Mouse (Mus musculus): ENCODE measurements around the gene Pzp.

The Pzp gene

DNA sequence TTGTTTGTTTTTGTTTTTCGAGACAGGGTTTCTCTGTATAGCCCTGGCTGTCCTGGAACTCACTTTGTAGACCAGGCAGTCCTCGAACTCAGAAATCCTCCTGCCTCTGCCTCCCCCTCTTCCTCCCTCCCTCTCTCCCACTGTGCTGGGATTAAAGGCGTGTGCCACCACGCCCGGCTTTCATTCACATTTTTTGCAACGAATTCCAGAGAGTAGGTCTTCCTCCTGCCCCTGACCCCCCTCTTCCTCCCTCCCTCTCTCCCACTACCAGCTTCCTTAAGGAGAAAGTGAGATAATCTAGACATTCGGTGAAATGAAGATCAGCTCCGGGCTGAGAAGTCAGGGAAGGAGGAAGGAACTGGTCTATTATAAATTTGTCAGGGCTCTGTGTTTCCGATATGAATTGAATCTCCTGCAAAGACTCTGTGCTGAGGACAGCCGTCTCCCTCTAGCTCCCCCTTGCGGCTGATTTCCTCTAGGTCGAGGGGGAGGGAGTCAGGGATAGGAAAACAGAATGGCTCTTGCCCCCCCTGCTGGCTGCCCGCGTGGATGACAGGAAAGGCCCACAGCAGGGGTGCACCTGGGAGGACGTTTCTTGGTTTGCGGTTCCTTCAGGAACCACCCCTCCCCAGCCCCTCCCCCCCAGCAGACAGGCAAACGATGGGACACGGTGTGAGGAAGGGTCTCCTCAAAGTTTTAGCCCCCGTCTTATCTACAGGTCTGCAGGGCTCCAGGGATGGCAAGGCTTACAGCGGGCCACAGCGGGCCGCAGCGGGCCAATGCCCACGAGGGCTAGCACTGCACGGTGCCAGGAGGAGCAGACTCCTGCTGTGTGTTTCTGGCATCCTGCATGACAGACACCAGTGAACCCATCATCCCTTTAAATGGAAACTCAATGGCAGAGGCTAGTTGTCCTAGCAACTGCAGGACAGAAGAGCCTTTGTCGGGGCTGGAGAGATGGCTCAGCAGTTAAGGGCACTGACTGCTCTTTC, 46.8 kb downstream of the Pzp start:
- peak; percentile 100 for DNase-seq

DNA sequence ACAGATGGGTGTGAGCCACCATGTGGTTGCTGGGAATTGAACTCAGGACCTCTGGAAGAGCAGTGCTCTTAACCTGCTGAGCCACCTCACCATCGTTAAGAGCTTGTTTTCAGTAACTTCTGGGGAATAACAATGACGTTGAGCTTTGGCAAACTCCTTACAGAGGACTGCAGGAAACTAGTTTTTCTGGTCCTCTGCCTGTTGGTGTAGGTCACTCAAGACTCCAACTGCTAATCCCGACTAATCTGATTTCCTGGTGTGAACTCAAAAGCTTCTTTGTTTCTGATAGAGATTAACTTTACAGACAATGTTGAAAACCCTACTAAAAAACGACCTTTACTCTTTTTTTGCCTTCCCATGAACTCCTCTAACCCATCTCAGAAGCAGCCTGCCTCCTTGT, 49.0 kb downstream of the Pzp start:
- no peak for DNase-seq

DNA sequence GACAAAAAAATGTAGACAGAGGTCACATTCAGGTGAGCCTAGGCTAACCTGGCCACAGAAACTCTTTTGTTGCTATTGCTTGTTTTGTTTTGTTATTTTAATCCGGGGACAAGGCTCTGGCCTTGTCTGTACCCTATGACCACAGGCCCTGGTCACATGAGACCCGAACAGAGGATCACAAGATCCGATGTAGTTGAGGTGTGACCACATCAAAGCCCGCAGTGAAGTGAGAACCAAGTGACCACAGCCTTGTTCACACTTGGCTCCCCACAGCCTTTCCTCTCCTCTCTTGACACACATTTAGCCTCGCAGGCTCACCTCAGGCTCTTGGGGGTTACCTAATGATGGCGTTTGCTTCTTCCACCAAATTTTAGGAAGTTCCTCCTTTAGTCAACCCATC, 52.4 kb downstream of the Pzp start:
- no peak for DNase-seq

DNA sequence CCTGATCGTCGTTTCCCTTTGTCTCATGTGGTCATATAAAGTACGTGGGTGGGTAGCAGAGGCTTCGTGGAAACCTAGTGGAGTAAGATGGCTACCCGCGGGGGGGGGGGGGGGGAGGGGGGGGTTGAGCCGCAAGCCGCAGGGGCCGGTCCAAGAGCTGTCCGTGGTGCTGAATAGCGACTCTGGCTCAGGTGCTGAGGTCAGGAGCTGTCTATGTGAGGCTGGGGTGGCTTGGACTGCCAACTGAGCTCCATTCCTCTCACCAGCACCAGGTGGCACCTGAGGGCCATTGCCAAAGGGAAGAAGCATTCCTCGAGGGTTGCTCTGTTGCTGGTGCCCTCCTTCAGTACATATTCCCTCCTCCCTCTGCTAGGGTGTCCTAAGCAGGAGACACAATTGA, 57.1 kb downstream of the Pzp start:
- peak; percentile 19 for DNase-seq

DNA sequence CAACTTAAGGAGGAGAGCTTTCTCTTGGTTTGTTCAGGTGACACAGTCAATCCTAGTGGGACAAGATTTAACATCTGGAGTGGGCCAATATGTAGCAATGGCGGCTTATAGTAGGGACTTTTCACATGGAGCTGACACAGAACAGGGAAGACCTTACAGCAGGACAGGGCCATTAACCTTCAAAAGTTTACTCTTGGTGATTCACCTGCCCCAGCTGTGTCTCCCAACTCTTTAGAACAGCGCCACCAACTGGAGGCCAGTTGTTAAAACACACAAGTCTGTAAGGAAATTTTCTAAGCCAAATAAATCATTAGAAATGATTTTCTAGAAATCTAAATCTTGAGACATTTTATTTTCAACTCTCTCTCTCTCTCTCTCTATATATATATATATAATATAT, 59.2 kb downstream of the Pzp start:
- DNase-seq, result peak; percentile 23

DNA sequence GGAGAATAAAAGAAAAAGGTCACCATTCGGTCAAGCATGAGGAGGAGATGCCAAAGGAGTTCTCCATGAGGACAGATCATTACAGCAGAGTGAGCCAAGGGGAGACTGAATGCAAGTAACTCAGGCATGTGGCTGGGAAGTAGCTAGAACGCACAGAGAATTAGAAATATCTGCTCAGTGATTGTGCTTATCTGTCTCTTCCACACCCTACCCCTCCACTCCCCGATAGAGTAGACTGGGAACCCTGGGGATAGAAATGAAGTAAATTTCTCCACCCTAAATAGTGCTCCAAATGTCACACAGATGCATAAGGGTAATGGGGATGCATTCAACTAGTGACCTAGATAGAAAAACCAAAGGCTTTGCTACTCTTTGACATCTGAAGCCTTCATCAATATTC, 60.0 kb downstream of the Pzp start:
- no peak for DNase-seq

DNA sequence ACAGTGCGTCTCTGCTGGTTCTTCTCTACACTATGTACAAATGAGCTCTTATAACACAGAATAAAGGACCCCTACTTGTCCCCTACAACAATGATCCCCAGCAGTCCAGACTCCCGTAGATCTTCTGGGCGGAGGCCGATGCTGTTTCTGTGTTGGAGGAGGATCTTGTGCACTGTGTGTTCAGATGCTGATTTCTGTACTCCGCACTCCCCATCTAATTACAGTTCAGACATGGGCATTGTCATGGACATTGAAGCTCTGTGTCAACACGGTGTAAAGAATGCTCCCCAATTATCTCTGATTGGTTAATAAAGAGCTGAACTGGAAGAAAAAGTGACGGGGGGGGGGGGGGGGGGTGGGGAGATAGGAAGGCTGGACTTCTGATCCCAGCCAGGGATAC, 60.5 kb downstream of the Pzp start:
- no peak for DNase-seq

DNA sequence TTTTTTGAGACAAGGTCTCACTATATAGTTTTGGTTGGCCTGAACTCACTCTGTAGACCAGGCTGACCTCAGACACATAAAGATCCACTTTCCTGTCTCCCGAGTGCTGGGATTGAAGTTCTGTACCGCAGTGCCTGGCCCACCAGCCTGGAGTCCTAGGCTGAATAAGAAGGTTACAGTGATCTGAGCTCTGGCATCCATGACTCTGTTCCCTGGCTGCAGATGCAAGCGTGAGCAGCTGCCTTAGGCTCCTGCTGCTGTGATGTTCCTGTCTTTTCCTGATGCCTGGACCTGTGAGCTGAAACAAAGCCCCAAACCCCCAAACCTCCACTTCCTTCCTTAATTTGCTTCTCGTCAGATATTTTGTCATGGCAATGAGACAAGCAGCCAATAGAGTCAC, 61.5 kb downstream of the Pzp start:
- no peak for DNase-seq

DNA sequence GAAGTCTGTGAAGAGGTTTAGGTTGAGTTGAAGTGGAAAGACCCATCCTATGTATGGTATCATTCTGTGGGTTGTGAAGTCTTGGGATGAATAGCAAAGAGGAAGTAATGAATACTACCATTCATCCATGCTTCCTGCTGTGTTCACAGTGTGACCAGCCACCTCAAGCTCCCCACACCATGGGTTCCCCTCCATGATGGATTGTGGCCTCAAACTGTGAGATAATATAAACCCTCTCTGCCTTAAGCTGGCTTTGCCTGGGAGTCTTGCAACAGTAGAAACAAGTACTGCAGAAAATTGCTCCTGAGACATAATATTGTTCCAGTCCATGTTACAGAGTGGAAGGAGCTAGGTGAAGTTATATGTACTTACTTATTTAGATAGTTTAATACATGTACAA, 64.9 kb downstream of the Pzp start:
- DNase-seq, result no peak

DNA sequence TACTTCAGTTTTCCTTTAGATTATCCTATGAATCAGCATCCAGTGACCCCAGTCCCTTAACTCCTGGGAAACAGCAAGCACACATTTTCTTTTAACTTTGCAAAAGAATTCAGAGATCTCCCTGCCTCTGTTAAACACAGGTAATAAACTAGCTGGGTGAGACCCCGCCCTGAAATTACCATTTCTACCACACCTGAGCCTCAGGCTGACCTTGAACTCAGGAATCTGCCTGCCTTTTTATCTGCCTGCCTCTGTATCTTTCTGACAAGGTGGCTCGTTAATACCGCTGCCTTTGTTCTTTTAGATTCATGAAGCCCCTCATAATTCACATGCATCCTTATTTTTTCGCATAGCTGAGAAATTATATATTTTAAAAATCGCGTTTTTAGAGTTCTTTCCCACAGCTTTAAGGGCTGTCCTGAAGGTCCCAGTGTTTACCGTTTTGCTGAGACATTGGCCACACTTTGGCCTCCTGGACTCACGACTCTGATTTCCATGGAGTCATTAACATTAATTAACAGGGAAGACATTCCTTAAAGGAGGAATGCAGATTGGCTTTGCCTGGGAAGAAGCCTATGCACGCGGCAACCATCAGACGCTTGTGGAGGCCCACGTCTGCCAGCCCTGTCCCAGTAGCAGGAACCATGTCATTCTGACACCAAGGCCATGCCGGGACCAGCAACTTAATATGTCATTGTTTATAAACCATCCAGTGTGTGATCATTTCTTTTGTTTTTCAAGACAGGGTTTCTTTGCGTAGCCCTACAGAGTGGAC, 65.6 kb downstream of the Pzp start:
- no peak for DNase-seq

DNA sequence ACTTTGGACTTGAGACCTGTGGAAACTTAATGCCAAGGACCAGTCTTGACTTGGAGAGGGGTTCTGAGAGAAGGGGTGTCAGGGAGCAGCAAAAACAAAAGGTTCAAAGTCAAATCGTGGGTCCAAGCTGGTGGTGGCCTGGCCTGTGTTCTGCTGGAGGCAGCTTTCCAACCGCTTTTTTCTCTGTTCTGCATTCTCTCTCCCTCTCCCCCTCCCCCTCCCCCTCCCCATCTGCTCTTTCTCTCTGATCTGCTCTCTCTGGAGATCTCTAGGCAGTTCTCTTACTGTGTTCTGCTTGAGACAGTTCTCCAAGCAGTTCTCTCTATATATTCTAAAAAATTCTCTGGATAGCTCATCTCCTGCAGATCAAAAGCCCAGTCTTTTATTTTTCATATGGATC, 66.2 kb downstream of the Pzp start:
- no peak for DNase-seq

DNA sequence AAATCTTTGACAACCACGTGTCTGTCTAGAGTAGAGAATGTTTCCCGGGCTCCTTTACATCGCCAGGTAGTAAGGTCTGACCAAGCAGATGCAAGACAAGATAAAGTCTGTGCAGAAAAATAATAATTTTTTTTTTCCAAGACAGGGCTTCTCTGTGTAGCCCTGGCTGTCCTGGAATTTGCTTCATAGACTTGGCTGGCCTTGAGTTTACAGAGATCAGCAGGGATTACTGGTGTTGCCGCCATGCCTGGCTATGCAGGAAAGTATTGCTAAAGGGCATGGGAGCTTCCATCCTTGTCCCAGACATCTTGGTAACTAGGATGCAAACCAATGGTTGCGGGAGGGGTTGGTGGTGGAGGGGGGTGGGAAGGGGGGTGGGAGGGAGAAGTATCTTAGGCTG, 69.3 kb downstream of the Pzp start:
- DNase-seq, result no peak

DNA sequence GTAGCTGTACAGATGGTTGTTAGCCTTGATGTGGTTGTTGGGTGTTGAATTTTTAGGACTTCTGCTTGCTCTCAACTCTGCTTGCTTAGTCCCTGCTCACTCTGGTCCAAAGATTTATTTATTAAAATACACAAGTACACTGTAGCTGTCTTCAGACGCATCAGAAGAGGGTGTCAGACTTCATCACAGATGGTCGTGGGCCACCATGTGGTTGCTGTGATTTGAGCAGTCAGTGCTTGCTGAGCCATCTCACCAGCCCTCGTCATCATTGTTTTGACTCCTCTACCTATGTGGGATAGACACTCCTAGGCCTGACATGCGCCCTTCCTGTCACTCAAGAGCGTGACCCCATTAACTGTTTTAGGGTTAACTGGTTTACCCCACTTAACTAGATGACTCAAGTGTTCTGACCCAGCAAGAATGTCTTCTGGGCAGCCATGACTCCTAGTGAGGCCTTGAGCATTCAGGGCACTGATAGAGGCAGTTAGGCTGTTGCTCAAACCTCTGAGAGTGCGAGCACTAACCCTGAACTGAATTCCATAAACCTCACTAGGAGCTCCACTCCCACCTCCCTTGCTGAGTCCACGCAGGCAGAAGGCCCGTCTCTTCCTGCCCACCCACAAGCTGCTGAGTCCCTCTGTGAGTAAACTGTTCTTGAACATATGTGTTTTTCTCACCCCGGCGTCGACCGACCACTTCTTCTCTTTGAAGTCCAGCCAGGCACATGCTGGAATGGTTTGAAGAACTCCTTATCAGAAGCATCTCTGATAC, 70.5 kb downstream of the Pzp start:
- no peak for DNase-seq

DNA sequence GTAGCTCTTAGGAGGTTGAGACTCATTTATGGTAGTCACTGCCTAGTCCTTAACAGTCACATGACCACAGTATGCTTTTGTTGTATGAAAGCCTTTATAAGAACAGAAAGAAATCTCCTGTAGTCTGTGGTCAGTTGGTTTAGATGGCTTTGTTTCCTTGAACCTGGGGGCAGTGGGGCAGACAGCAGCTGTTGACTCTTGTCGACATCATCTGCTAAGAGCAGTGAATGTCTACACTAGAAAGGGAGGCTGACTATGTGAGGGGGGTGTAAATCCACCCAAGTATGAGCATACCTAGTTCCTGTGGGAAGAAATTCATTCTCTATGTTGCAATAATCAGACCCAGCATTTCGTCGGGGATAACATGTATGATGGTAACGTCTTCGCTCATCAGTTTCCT, 79.5 kb downstream of the Pzp start:
- no peak for DNase-seq

DNA sequence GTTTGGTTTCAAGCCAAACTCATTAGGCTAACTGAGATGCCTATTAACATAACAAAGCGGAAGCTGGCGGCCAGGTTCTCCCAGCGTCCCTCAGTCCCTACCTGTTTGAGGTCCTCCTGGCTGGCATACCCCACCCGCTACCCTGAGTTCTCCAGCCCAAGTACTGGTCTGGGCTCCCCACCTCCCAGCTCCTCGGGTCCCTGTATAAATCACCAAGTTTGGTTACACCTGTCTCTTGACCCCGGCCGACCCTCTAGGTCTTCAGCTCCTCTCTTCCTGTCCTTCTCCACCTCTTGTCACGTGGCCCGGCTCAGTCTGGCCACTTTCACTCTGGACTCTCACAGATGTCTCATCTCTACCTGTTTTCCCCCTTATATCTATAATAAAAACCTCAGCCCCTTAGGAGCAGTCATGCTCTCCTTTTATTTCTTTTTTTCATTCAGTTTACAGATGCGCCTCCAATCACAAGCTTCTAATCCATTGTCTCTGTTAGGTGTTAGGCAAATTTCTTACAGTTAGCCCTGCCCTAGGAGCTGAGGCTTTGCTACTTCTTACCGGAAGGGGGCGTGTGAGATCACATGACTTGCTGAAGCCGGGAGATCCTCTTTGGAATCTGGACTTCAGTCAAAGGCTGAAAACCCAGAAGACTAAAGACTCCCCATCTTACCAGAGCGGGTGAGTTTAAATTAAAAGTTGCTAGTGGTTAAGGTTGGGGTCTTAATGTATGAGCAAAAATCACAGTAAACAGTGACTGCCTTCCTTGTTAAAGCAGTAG, 80.6 kb downstream of the Pzp start:
- DNase-seq, result no peak

DNA sequence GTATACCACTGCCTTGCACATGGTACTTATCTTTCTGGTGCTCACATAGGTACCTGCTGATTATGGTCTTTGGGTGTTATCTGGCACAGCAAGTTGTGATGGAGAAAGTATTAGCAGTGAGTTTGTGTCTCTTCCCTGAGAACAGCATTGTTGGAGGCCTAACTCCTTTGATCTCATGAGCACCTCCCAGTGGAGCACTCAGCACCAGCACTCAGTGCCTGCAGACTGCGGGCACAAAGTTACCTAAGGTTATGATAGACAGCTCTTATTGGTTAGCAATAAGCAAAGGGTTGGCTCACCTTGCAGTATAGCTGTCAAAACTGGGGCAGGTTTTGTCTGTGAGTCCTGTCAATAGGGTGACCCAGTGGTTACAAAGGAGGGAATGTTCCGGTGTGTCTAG, 86.3 kb downstream of the Pzp start:
- DNase-seq, result no peak

DNA sequence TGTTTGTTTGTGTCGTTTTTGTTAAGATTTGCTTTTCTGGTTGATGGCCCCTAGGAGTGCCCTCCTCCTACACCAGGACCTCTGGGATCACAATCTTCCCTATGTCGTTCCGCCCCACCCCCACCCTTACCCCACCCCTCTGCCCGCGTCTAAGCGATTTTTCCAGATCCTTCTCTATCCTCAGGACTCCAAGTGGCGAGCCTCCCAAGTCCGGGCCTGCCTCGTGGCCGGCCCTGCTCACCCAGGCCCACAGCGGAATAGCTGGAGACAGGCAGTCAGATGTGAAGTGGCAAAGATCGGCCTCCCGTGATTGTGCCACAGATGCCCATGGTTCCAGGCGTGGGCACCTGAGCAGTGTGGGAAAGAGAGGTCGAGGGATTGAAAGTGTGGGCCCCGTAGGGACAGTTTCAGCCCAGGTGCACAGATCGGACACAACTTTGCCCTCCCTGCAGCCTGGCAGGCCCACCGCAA, 87.6 kb downstream of the Pzp start:
- no peak for DNase-seq

DNA sequence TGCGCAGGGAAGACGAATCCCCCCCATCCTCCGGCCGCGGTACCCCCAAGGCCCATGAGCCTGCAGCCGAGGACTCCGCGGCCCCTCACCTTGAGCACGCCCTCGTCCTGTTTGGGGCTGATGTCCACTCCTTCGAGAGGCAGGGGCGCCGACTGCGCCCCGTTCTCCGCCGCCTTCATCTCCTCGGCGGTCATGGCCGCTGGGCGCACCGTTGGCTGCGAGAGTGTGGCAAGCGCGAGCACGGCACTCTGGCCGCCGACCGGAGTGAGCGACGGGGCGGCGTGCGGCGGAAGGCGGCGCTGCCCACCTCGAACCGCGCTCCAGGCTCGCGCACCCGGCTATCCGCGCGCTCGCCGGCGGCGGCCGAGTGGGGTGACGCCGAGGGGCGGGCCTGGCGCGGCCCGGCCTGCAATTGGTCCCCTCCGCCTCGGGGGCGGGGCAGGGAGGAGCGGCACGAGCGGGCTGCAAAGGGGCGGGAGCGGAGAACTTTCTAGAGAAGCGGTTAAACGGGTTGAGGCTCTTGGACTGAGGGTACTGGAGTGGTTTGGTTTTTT, 88.1 kb downstream of the Pzp start, which contains the start of gene Fkbp4:
Fkbp4 (minus strand) TSS at position 361 of the 554 bp plus-strand sequence.
- peak; percentile 90 for DNase-seq

DNA sequence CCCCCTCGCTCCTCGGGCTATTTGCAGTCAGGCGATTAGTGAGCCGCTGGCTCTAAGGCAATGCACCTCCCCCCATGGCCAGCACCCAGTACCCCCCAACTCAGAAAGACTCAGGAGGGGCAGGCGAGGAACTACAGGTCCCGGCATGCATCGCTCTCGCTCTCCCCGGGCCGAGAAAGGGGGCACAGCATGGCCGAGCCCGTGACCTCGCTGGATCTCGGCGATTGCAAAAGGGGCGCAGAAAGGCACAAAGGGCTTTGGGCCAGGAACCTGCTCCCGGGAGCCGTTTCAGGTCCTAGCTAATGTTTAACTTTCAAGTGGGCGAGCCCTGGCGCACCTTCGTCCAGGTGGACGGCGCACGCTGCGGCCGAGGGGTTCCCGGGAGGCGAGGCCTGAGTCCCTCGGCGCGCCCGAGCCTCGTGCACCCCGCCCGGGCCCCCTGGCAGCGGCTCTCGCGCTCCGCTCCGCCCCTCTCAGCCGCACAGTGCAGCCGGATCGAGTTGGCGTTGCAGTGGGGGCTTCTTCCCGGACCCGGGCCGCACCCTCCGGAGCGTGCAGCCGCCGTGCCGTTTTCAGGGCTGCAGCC, 88.7 kb downstream of the Pzp start:
- DNase-seq, result peak; percentile 63

DNA sequence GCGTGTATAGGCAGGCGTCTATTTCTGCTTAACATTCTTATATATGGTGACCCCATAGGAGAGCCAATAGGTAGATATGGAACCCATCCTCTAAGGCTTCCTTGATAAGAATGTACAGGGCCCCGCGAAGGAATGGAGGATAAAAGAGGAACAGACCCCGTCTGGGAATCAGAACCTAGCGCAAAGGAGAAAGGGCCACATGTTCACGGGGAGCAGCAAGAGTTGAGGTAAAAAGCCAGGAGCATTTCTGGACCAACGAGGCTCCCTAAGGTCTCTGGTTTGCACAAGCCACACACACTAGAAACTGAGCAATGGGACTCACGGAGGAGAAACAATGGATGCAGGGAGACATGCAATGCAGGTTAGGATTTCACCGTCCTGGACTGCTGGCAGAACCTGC, 89.2 kb downstream of the Pzp start:
- no peak for DNase-seq

DNA sequence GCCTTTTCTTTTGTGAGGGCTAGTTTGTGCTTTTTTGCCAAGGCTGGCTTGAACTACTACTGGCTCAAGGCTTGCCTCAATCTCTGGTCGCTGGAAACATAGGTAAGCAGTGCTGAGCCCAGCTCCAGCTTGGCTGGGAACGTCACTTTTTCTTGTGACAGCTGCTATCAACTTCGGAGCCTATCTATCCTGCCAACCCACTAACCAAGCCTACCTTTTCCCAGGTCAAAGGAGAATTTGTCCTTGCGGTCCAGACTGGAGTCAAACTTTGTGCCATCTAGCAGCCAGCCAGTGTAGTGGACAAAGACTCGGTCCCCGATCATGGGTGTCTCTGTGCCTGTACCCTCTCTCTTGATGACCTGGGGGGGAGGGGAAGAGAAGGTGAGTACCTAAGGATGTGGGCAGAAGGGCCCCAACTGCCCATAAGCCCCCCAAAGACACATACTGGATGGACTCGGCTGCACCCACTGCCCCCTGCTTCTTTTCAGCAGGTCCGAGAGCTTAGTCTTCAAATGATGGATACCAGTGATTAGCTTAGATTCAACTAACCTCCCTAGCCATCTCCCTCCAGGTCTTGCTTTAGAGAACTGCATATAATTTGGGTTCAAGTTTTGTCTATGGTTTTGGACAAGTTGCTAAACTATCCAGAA, 90.0 kb downstream of the Pzp start:
- no peak for DNase-seq
